Mouse (Mus musculus) adrenal gland, postnatal 10 days (tissue): ENCODE measurements around the gene Hkdc1. TPM values are rescaled to one million over a fixed set of nuclear protein-coding genes. Genes with fewer than 3 reads are reported as not detected.
"Not testable (repeated sequence)": the region's sequence is repeated elsewhere in the genome, so short reads cannot be mapped to it uniquely, and the experiment has no call there.

Experiments
- DNase-seq: peaks from one replicate; pipeline ENCODE4 v3.0.0; 2021; ENCODE audit warnings: mixed read lengths
- long read RNA-seq, 2 experiments: library from polyadenylated mRNA; stranded (forward); transcript quantifications; one replicate each; pipeline ENCODE4 v2.0.0; 2021
- total RNA-seq, 2 experiments: library from RNA; stranded (reverse); gene quantifications; 2 replicates each; pipeline ENCODE4 v1.2.3; 2021

Gene Hkdc1
- under 1 TPM in 1 of 2 experiments, not detected in 1; 0.30 TPM for total RNA-seq
- long read RNA-seq, experiment 1: 0 reads
- long read RNA-seq, experiment 2: 0 reads

- DNase-seq: no peak
These were observed at the start of gene Hkdc1 for GRCm38 (mm10) chr10:62422255-62422654. Hkdc1 (minus strand) TSS chr10:62422491.

- DNase-seq: no peak
These were observed 48.8 kb upstream of the Hkdc1 start for GRCm38 (mm10) chr10:62471105-62471504.

- DNase-seq: no peak
These were observed 47.4 kb upstream of the Hkdc1 start for GRCm38 (mm10) chr10:62469736-62470135.

GRCm38 (mm10) chr10:62461321-62461720, 39.0 kb upstream of the Hkdc1 start:
- no peak for DNase-seq

GRCm38 (mm10) chr10:62452001-62452400, 29.7 kb upstream of the Hkdc1 start:
- DNase-seq: not testable (repeated sequence)

- DNase-seq: no peak
These were observed 28.0 kb upstream of the Hkdc1 start for GRCm38 (mm10) chr10:62450280-62450640.

- DNase-seq: peak; percentile 96
These were observed 27.3 kb upstream of the Hkdc1 start, which contains the start of the genes 4930507D05Rik and Supv3l1 for GRCm38 (mm10) chr10:62449364-62450279. 4930507D05Rik (plus strand) TSS chr10:62449489. Supv3l1 (minus strand) TSS chr10:62449738.

GRCm38 (mm10) chr10:62430427-62430826, 8.1 kb upstream of the Hkdc1 start:
- DNase-seq: no peak

GRCm38 (mm10) chr10:62425081-62425871, 3.0 kb upstream of the Hkdc1 start:
- DNase-seq: no peak

GRCm38 (mm10) chr10:62421127-62421526, 1.2 kb downstream of the Hkdc1 start:
- DNase-seq: no peak

- no peak for DNase-seq
These were observed 1.9 kb downstream of the Hkdc1 start for GRCm38 (mm10) chr10:62420399-62420798.

GRCm38 (mm10) chr10:62419422-62419821, 2.9 kb downstream of the Hkdc1 start:
- DNase-seq: no peak

GRCm38 (mm10) chr10:62418831-62419356, 3.4 kb downstream of the Hkdc1 start:
- DNase-seq: no peak

GRCm38 (mm10) chr10:62413606-62413982, 8.7 kb downstream of the Hkdc1 start:
- DNase-seq: no peak

GRCm38 (mm10) chr10:62412906-62413605, 9.2 kb downstream of the Hkdc1 start:
- DNase-seq: no peak

GRCm38 (mm10) chr10:62411431-62412410, 10.6 kb downstream of the Hkdc1 start:
- no peak for DNase-seq

GRCm38 (mm10) chr10:62410943-62411342, 11.3 kb downstream of the Hkdc1 start:
- DNase-seq: peak; percentile 74

- DNase-seq: no peak
These were observed 17.4 kb downstream of the Hkdc1 start for GRCm38 (mm10) chr10:62404901-62405300.

GRCm38 (mm10) chr10:62401641-62402111, 20.6 kb downstream of the Hkdc1 start:
- DNase-seq: no peak

- DNase-seq: no peak
These were observed 39.3 kb downstream of the Hkdc1 start for GRCm38 (mm10) chr10:62383011-62383410.

- no peak for DNase-seq
These were observed 41.4 kb downstream of the Hkdc1 start for GRCm38 (mm10) chr10:62380936-62381335.
